Mouse (Mus musculus) lung, embryonic 14.5 days (tissue): ENCODE results near the gene Arhgap25. TPM values are rescaled to one million over a fixed set of nuclear protein-coding genes. Genes with fewer than 3 reads are reported as not detected.

ENCODE experiments used
- ATAC-seq: fragments of 200-750 bp; cut with Nextera tagmentation; 2 replicates; pipeline ENCODE4 v1.8.0; 2017; ENCODE audit warnings: mild to moderate bottlenecking, moderate TSS enrichment, moderate library complexity; ENCODE audit not compliant: insufficient read depth
- DNase-seq: peaks from one replicate; pipeline ENCODE4 v3.0.0-alpha.2; 2015
- H3K27ac ChIP-seq: fragments of 300-500 bp; sonication (generic); 2 replicates; pipeline ENCODE4 v1.5.1; 2014; ENCODE audit warnings: low read depth, mild to moderate bottlenecking, moderate library complexity
- H3K27me3 ChIP-seq: fragments of 300-500 bp; sonication (generic); 2 replicates; pipeline ENCODE4 v1.6.1; 2014; ENCODE audit warnings: low read length, control low read depth; ENCODE audit not compliant: insufficient read depth
- H3K36me3 ChIP-seq: fragments of 300-500 bp; sonication (generic); 2 replicates; pipeline ENCODE4 v1.6.1; 2014; ENCODE audit warnings: control low read depth; ENCODE audit not compliant: insufficient read depth
- H3K4me1 ChIP-seq: fragments of 300-500 bp; sonication (generic); 2 replicates; pipeline ENCODE4 v1.6.1; 2014; ENCODE audit warnings: antibody characterized with exemption, control low read depth; ENCODE audit not compliant: insufficient read depth
- H3K4me2 ChIP-seq: fragments of 300-500 bp; sonication (generic); 2 replicates; pipeline ENCODE4 v1.6.1; 2014; ENCODE audit warnings: mild to moderate bottlenecking
- H3K4me3 ChIP-seq: fragments of 300-500 bp; sonication (generic); 2 replicates; pipeline ENCODE4 v1.5.1; 2014; ENCODE audit warnings: low read depth, low read length
- H3K9ac ChIP-seq: fragments of 300-500 bp; sonication (generic); 2 replicates; pipeline ENCODE4 v1.6.1; 2014
- H3K9me3 ChIP-seq: fragments of 300-500 bp; sonication (generic); 2 replicates; pipeline ENCODE4 v1.6.1; 2016; ENCODE audit warnings: low read depth, low read length, control low read depth
- CTCF ChIP-seq: IDR thresholded peaks from 2 replicates; pipeline ENCODE4 v1.5.1; 2016; ENCODE audit warnings: antibody characterized with exemption, low read depth
- WGBS: fragments of 180-500 bp; shearing (Covaris S2); extraction: QIAGEN DNeasy Blood & Tissue Kit; methylation state at CpG from one replicate; pipeline ENCODE4 v1.1.7; 2014; 5-methylcytosine and 5-hydroxymethylcytosine counted together
- polyA plus RNA-seq: library from polyadenylated mRNA; unstranded; fragments of >200 nt; fragmentation: Nextera tagmentation; extraction: Ambion mirVana; gene quantifications from 2 replicates; pipeline ENCODE4 v1.2.1, GENCODE M21; 2014

Gene Arhgap25
- polyA plus RNA-seq, 1 experiment from 2014 or later, result 8.2 TPM

- no peak overlapping the region for H3K4me3 ChIP-seq
- WGBS, result 36% methylated on average over 9 of the region's 9 CpGs
- DNase-seq, result no peak
Observed at GRCm38 (mm10) chr6:87535651-87536050, 2.6 kb upstream of the Arhgap25 start.

GRCm38 (mm10) chr6:87534855-87535575 is 2.0 kb upstream of the Arhgap25 start:
- WGBS, result 66% methylated on average over 9 of the region's 9 CpGs
- H3K36me3 ChIP-seq, result no peaks in the 10 kb centered on the region
- no peaks in the 10 kb centered on the region for H3K27me3 ChIP-seq
- H3K4me1 ChIP-seq, result no peaks in the 10 kb centered on the region
- no peak overlapping the region for H3K9ac ChIP-seq
- no peak overlapping the region for H3K4me3 ChIP-seq
- ATAC-seq, result no peak
- no peak overlapping the region for H3K4me2 ChIP-seq
- no peak for DNase-seq
- H3K9me3 ChIP-seq, result no peaks in the 10 kb centered on the region
- no peak for TF ChIP-seq CTCF
- no peak overlapping the region for H3K27ac ChIP-seq

More at GRCm38 (mm10) chr6:87535651-87536050, 2.6 kb upstream of the Arhgap25 start:
- Histone ChIP-seq H3K4me2 (no peak overlapping the region), H3K4me1 (no peaks in the 10 kb centered on the region), H3K27ac (no peak overlapping the region), H3K36me3 (no peaks in the 10 kb centered on the region), H3K9me3 (no peaks in the 10 kb centered on the region), H3K9ac (no peak overlapping the region), H3K27me3 (no peaks in the 10 kb centered on the region)
- ATAC-seq, result no peak
- no peak for TF ChIP-seq CTCF

GRCm38 (mm10) chr6:87531456-87532015 is 1.5 kb downstream of the Arhgap25 start:
- H3K9ac ChIP-seq, result no peak overlapping the region
- no peak overlapping the region for H3K4me3 ChIP-seq
- TF ChIP-seq CTCF, result no peak
- no peaks in the 10 kb centered on the region for H3K36me3 ChIP-seq
- H3K27ac ChIP-seq, result no peak overlapping the region
- no peaks in the 10 kb centered on the region for H3K9me3 ChIP-seq
- no peak overlapping the region for H3K4me2 ChIP-seq
- DNase-seq (no peak), ATAC-seq (no peak)
- no peaks in the 10 kb centered on the region for H3K27me3 ChIP-seq
- no peaks in the 10 kb centered on the region for H3K4me1 ChIP-seq
- 79% methylated on average over 2 of the region's 2 CpGs for WGBS

- no peak for TF ChIP-seq CTCF
Observed at GRCm38 (mm10) chr6:87530386-87530785, 2.7 kb downstream of the Arhgap25 start.

GRCm38 (mm10) chr6:87527846-87528557 is 5.1 kb downstream of the Arhgap25 start:
- ATAC-seq (no peak), DNase-seq (no peak)
- Histone ChIP-seq H3K36me3 (no peaks in the 10 kb centered on the region), H3K9ac (no peak overlapping the region), H3K4me3 (no peak overlapping the region), H3K27me3 (no peaks in the 10 kb centered on the region), H3K4me1 (no peaks in the 10 kb centered on the region), H3K4me2 (no peak overlapping the region), H3K27ac (no peak overlapping the region), H3K9me3 (no peaks in the 10 kb centered on the region)
- TF ChIP-seq CTCF, result no peak
- WGBS, result 71% methylated on average over 6 of the region's 6 CpGs

More at GRCm38 (mm10) chr6:87530386-87530785, 2.7 kb downstream of the Arhgap25 start:
- Histone ChIP-seq H3K4me3 (no peak overlapping the region), H3K9ac (no peak overlapping the region), H3K36me3 (no peaks in the 10 kb centered on the region), H3K4me1 (no peaks in the 10 kb centered on the region), H3K27me3 (no peaks in the 10 kb centered on the region), H3K27ac (no peak overlapping the region), H3K9me3 (no peaks in the 10 kb centered on the region), H3K4me2 (no peak overlapping the region)
- 48% methylated on average over 2 of the region's 2 CpGs for WGBS
- no peak for DNase-seq
- ATAC-seq, result no peak

GRCm38 (mm10) chr6:87527366-87527765 is 5.7 kb downstream of the Arhgap25 start:
- Histone ChIP-seq H3K27ac (no peak overlapping the region), H3K36me3 (no peaks in the 10 kb centered on the region), H3K4me2 (no peak overlapping the region), H3K4me1 (no peaks in the 10 kb centered on the region), H3K9ac (no peak overlapping the region), H3K9me3 (no peaks in the 10 kb centered on the region), H3K4me3 (no peak overlapping the region), H3K27me3 (no peaks in the 10 kb centered on the region)
- no peak for ATAC-seq
- TF ChIP-seq CTCF, result no peak
- 65% methylated on average over 4 of the region's 4 CpGs for WGBS
- DNase-seq, result no peak

- H3K9me3 ChIP-seq, result no peaks in the 10 kb centered on the region
- WGBS, result 78% methylated on average over 10 of the region's 10 CpGs
- no peak for TF ChIP-seq CTCF
Observed at GRCm38 (mm10) chr6:87525126-87525525, 7.9 kb downstream of the Arhgap25 start.

More at GRCm38 (mm10) chr6:87525126-87525525, 7.9 kb downstream of the Arhgap25 start:
- no peak for DNase-seq
- ATAC-seq, result no peak
- no peaks in the 10 kb centered on the region for H3K4me1 ChIP-seq
- H3K9ac ChIP-seq, result no peak overlapping the region
- H3K36me3 ChIP-seq, result no peaks in the 10 kb centered on the region
- no peak overlapping the region for H3K4me2 ChIP-seq
- no peak overlapping the region for H3K4me3 ChIP-seq
- H3K27ac ChIP-seq, result no peak overlapping the region
- H3K27me3 ChIP-seq, result no peaks in the 10 kb centered on the region
